In genomic region chr11:96967544-96968269, GRCm38 (mm10) we compare ENCODE assay signal across 11 mouse cellular contexts. TPM values are rescaled to one million over a fixed set of nuclear protein-coding genes. Genes with fewer than 3 reads are reported as not detected.
DNase-seq lines count a peak whose midpoint lies in the region; ATAC-seq and TF ChIP-seq lines count a peak whose summit lies in the region.
"Had no signal": no experiment of that assay in that cellular context is flagged by ENCODE, and none has a peak within 500 bp of the region (broad histone marks: within the 10 kb centered on the region; RNA-seq: fewer than 3 reads in every experiment).

No protein-coding gene starts in this region.

- peak overlapping the region; percentile 59 for H3K4me2 ChIP-seq in heart, embryonic 13.5 days
- H3K4me2 ChIP-seq in limb, embryonic 14.5 days (replicated peaks; ENCODE audit: low read depth, low read length, severe bottlenecking): 0 out of 2 replicates have a peak overlapping the region, but pooled peaks have one; percentile 7
- peak overlapping the region; percentile 22 for H3K4me2 ChIP-seq in stomach, embryonic 15.5 days

- TF ChIP-seq CTCF in spleen, adult 2 months (IDR thresholded peaks at IDR 0.05; ENCODE audit: extremely low read depth, insufficient read depth, insufficient read length, insufficient replicate concordance): no peak

- H3K27me3 ChIP-seq in heart, embryonic 13.5 days (replicated peaks): no peaks in the 10 kb centered on the region
- H3K27me3 ChIP-seq in spleen, adult 2 months (ENCODE audit: control insufficient read depth, insufficient read depth, low read length): no peaks in the 10 kb centered on the region
- no peaks in the 10 kb centered on the region for H3K27me3 ChIP-seq in limb, embryonic 14.5 days (ENCODE audit: control insufficient read depth, insufficient read depth, low read length)
- H3K27me3 ChIP-seq in stomach, embryonic 15.5 days (replicated peaks): no peaks in the 10 kb centered on the region

- no peak for TF ChIP-seq POLR2A in spleen, adult 2 months (IDR thresholded peaks at IDR 0.05; ENCODE audit: low read depth, low read length)
- no peak for TF ChIP-seq POLR2A in limb, embryonic 14.5 days (IDR thresholded peaks at IDR 0.05; ENCODE audit: borderline replicate concordance, extremely low read depth, insufficient read depth, insufficient read length)

- 47% methylated on average over 11 of the region's 11 CpGs for WGBS in heart, embryonic 13.5 days
- WGBS in spleen, adult 2 months: 19% methylated on average over 11 of the region's 11 CpGs
- WGBS in limb, embryonic 14.5 days: 81% methylated on average over 11 of the region's 11 CpGs
- WGBS in stomach, embryonic 15.5 days: 73% methylated on average over 11 of the region's 11 CpGs

- no peak for ATAC-seq in heart, embryonic 13.5 days (ENCODE audit: extremely low read depth, insufficient number of reproducible peaks, low FRiP score, low TSS enrichment)
- no peak for ATAC-seq in limb, embryonic 14.5 days (ENCODE audit: low FRiP score, low read depth)
- ATAC-seq in stomach, embryonic 15.5 days (ENCODE audit: insufficient read depth, low FRiP score, low read depth): no peak

- peak overlapping the region; percentile 55 for H3K9ac ChIP-seq in heart, embryonic 13.5 days
- H3K9ac ChIP-seq in limb, embryonic 14.5 days (ENCODE audit: low read depth, low read length, severe bottlenecking): no peak overlapping the region
- H3K9ac ChIP-seq in stomach, embryonic 15.5 days: no peak overlapping the region

- H3K36me3 ChIP-seq in heart, embryonic 13.5 days: peaks cover 8% of the 10 kb centered on the region
- H3K36me3 ChIP-seq in spleen, adult 2 months (ENCODE audit: control insufficient read depth, insufficient read depth, low read length): peaks cover 2% of the 10 kb centered on the region; the same call in 1 of the 2 replicates
- H3K36me3 ChIP-seq in limb, embryonic 14.5 days (ENCODE audit: control insufficient read depth, insufficient read depth, low read length): peaks cover 5% of the 10 kb centered on the region
- no peaks in the 10 kb centered on the region for H3K36me3 ChIP-seq in stomach, embryonic 15.5 days

- intact Hi-C loops in heart, postnatal 25 days (cut with DNase I): no loop called here

- H3K9me3 ChIP-seq in heart, embryonic 13.5 days: no peaks in the 10 kb centered on the region
- no peaks in the 10 kb centered on the region for H3K9me3 ChIP-seq in limb, embryonic 14.5 days (ENCODE audit: control insufficient read depth, low read length)
- H3K9me3 ChIP-seq in stomach, embryonic 15.5 days: no peaks in the 10 kb centered on the region

- DNase-seq in heart, postnatal 25 days (ENCODE audit: low spot score): no peak
- DNase-seq in spleen, adult 2 months (ENCODE audit: low read depth in 1 of 2, low spot score in 2 of 2): no peak
- DNase-seq in spleen, postnatal 14 days (ENCODE audit: low spot score in 2 of 2): no peak
- DNase-seq in limb, embryonic 14.5 days (ENCODE audit: low spot score): no peak
- no peak for DNase-seq in urinary bladder, postnatal 36 days (ENCODE audit: low spot score in 2 of 2)
- no peak for DNase-seq in layer of hippocampus, adult 9-11 months
- DNase-seq: cerebellum, adult 8-10 months had no signal

- no peak overlapping the region for H3K4me3 ChIP-seq in heart, embryonic 13.5 days
- peak overlapping the region; percentile 51 for H3K4me3 ChIP-seq in spleen, adult 2 months (ENCODE audit: extremely low read depth, insufficient read depth, insufficient read length)
- H3K4me3 ChIP-seq in limb, embryonic 14.5 days (replicated peaks; ENCODE audit: low read length): no peak overlapping the region
- no peak overlapping the region for H3K4me3 ChIP-seq in stomach, embryonic 15.5 days (replicated peaks)

- H3K4me1 ChIP-seq in heart, embryonic 13.5 days: peaks cover 67% of the 10 kb centered on the region
- peaks cover 13% of the 10 kb centered on the region; the same call in 1 of the 2 replicates for H3K4me1 ChIP-seq in spleen, adult 2 months (ENCODE audit: control insufficient read depth, insufficient read depth, insufficient read length)
- H3K4me1 ChIP-seq in limb, embryonic 14.5 days (ENCODE audit: control insufficient read depth, insufficient read depth, low read length): peaks cover 14% of the 10 kb centered on the region
- peaks cover 27% of the 10 kb centered on the region for H3K4me1 ChIP-seq in stomach, embryonic 15.5 days

- H3K27ac ChIP-seq in heart, embryonic 13.5 days (replicated peaks): peak overlapping the region; percentile 99
- peak overlapping the region; percentile 92 for H3K27ac ChIP-seq in spleen, adult 2 months (ENCODE audit: insufficient read depth, low read length)
- no peak overlapping the region for H3K27ac ChIP-seq in limb, embryonic 14.5 days (replicated peaks; ENCODE audit: low read depth, low read length)
- H3K27ac ChIP-seq in stomach, embryonic 15.5 days: peak overlapping the region; percentile 87

RNA-seq across cellular contexts. Expression of gene Sp2, which starts 15.1 kb away (rescaled TPM):
- 15.8 and 17.8 TPM in 2 replicates for polyA plus RNA-seq in heart, embryonic 13.5 days (2015; fragmentation: Nextera tagmentation; extraction: Ambion mirVana)
- total RNA-seq in heart, postnatal 25 days (2021): 10 to 100 TPM in 1 of 2 experiments, 1 to 10 TPM in 1; 9.8 to 11.6 TPM
- 23.9 and 29.1 TPM in 2 replicates for polyA plus RNA-seq in spleen, adult 2 months (2012; rRNA removed)
- 16.0 and 22.3 TPM in 2 replicates for polyA plus RNA-seq in limb, embryonic 14.5 days (2012; rRNA removed)
- polyA plus RNA-seq in limb, embryonic 14.5 days (2014; fragmentation: Nextera tagmentation; extraction: Ambion mirVana): 17.1 and 18.7 TPM in 2 replicates
- 12.7 and 13.5 TPM in 2 replicates for polyA plus RNA-seq in stomach, embryonic 15.5 days (2015; fragmentation: Nextera tagmentation; extraction: Ambion mirVana)

RNA-seq across cellular contexts. Expression of gene Pnpo, which starts 23.9 kb away (rescaled TPM):
- 53.3 and 55.6 TPM in 2 replicates for polyA plus RNA-seq in heart, embryonic 13.5 days (2015; fragmentation: Nextera tagmentation; extraction: Ambion mirVana)
- total RNA-seq in heart, postnatal 25 days (2021): 10 to 100 TPM; 11.3 to 12.9 TPM
- 33.2 and 57.0 TPM in 2 replicates for polyA plus RNA-seq in spleen, adult 2 months (2012; rRNA removed)
- 13.9 and 15.4 TPM in 2 replicates for polyA plus RNA-seq in limb, embryonic 14.5 days (2012; rRNA removed)
- 22.6 and 24.2 TPM in 2 replicates for polyA plus RNA-seq in limb, embryonic 14.5 days (2014; fragmentation: Nextera tagmentation; extraction: Ambion mirVana)
- 63.6 and 85.7 TPM in 2 replicates for polyA plus RNA-seq in stomach, embryonic 15.5 days (2015; fragmentation: Nextera tagmentation; extraction: Ambion mirVana)

RNA-seq across cellular contexts. Expression of gene Prr15l, which starts 39.8 kb away (rescaled TPM):
- 0.79 and 1.0 TPM in 2 replicates for polyA plus RNA-seq in heart, embryonic 13.5 days (2015; fragmentation: Nextera tagmentation; extraction: Ambion mirVana)
- 1 to 10 TPM; 1.7 to 2.3 TPM for total RNA-seq in heart, postnatal 25 days (2021)
- 1.8 and 2.2 TPM in 2 replicates for polyA plus RNA-seq in spleen, adult 2 months (2012; rRNA removed)
- polyA plus RNA-seq in limb, embryonic 14.5 days (2012; rRNA removed): 0.47 and 1.2 TPM in 2 replicates
- 3.3 and 3.7 TPM in 2 replicates for polyA plus RNA-seq in limb, embryonic 14.5 days (2014; fragmentation: Nextera tagmentation; extraction: Ambion mirVana)
- 55.2 and 65.6 TPM in 2 replicates for polyA plus RNA-seq in stomach, embryonic 15.5 days (2015; fragmentation: Nextera tagmentation; extraction: Ambion mirVana)
- total RNA-seq: gastrocnemius, postnatal 36 days; left cerebral cortex, postnatal 36 days had no signal

RNA-seq across cellular contexts. Expression of gene Sp6, which starts 45.5 kb away (rescaled TPM):
- polyA plus RNA-seq in heart, embryonic 13.5 days (2015; fragmentation: Nextera tagmentation; extraction: Ambion mirVana): 0.18 and 0.21 TPM in 2 replicates
- total RNA-seq in heart, postnatal 25 days (2021): under 1 TPM; 0.11 to 0.29 TPM
- 0.57 and 0.82 TPM in 2 replicates for polyA plus RNA-seq in spleen, adult 2 months (2012; rRNA removed)
- 4.8 and 5.6 TPM in 2 replicates for polyA plus RNA-seq in limb, embryonic 14.5 days (2012; rRNA removed)
- polyA plus RNA-seq in limb, embryonic 14.5 days (2014; fragmentation: Nextera tagmentation; extraction: Ambion mirVana): 3.9 and 4.5 TPM in 2 replicates
- polyA plus RNA-seq in stomach, embryonic 15.5 days (2015; fragmentation: Nextera tagmentation; extraction: Ambion mirVana): 1.4 and 3.7 TPM in 2 replicates
- total RNA-seq: gastrocnemius, postnatal 36 days had no signal

RNA-seq across cellular contexts. Expression of gene Cdk5rap3, which starts 51.4 kb away (rescaled TPM):
- polyA plus RNA-seq in heart, embryonic 13.5 days (2015; fragmentation: Nextera tagmentation; extraction: Ambion mirVana): 50.4 and 52.4 TPM in 2 replicates
- total RNA-seq in heart, postnatal 25 days (2021): 10 to 100 TPM; 21.6 to 23.2 TPM
- 31.7 and 36.0 TPM in 2 replicates for polyA plus RNA-seq in spleen, adult 2 months (2012; rRNA removed)
- 71.4 and 74.5 TPM in 2 replicates for polyA plus RNA-seq in limb, embryonic 14.5 days (2012; rRNA removed)
- 79.6 and 83.6 TPM in 2 replicates for polyA plus RNA-seq in limb, embryonic 14.5 days (2014; fragmentation: Nextera tagmentation; extraction: Ambion mirVana)
- 67.2 and 76.5 TPM in 2 replicates for polyA plus RNA-seq in stomach, embryonic 15.5 days (2015; fragmentation: Nextera tagmentation; extraction: Ambion mirVana)

Comparison
In these comparisons a context has a peak if more than half of its experiments do, and no peak if none do; other contexts are left out.
1. H3K4me2 ChIP-seq: peak in every context shown above with its lines; median percentile 59 in heart, embryonic 13.5 days; 22 in stomach, embryonic 15.5 days; 7 in limb, embryonic 14.5 days.
2. RNA of gene Prr15l, which starts 39.8 kb away (polyA plus RNA-seq): 55.2 to 65.6 TPM in stomach, embryonic 15.5 days; 0.47 to 3.7 TPM in limb, embryonic 14.5 days, 1.8 to 2.2 TPM in spleen, adult 2 months and 0.79 to 1.0 TPM in heart, embryonic 13.5 days; every median in the first group is over 10 times any median in the second.